Mouse (Mus musculus): ENCODE measurements around the gene Efcab14. TPM values are rescaled to one million over a fixed set of nuclear protein-coding genes. Genes with fewer than 3 reads are reported as not detected.

The Efcab14 gene
- polyA plus RNA-seq, 1 experiment from 2014 or later: 25.5 TPM

- Histone ChIP-seq H3K27ac (no peak overlapping the region), H3K4me3 (replicated peaks; ENCODE audit: low read length) (no peak overlapping the region), H3K4me1 (replicated peaks; ENCODE audit: control insufficient read depth, insufficient read depth, low read length) (peaks cover 15% of the 10 kb centered on the region), H3K27me3 (ENCODE audit: control insufficient read depth, insufficient read depth, low read length) (peaks cover 13% of the 10 kb centered on the region), H3K4me2 (replicated peaks) (no peak overlapping the region), H3K36me3 (replicated peaks; ENCODE audit: control insufficient read depth, insufficient read depth) (no peaks in the 10 kb centered on the region), H3K9me3 (ENCODE audit: control insufficient read depth, low read length) (0 out of 2 replicates have a peak, but pooled peaks cover 5% of the 10 kb centered on the region), H3K9ac (no peak overlapping the region)
- WGBS: 69% methylated on average over 4 of the region's 4 CpGs
- no peak for ATAC-seq (ENCODE audit: low FRiP score)
- no peak for DNase-seq (ENCODE audit: low spot score)
Measured at GRCm38 (mm10) chr4:115734867-115735266, 2.7 kb upstream of the Efcab14 start.

- H3K4me3 ChIP-seq (replicated peaks; ENCODE audit: low read length): peak overlapping the region; percentile 85
- H3K27ac ChIP-seq: no peak overlapping the region
- no peaks in the 10 kb centered on the region for H3K27me3 ChIP-seq (ENCODE audit: control insufficient read depth, insufficient read depth, low read length)
- peak overlapping the region; percentile 81 for H3K4me2 ChIP-seq (replicated peaks)
- 50% methylated on average over 13 of the region's 13 CpGs for WGBS
- H3K9ac ChIP-seq: peak overlapping the region; percentile 84
- no peak for DNase-seq (ENCODE audit: low spot score)
- H3K4me1 ChIP-seq (replicated peaks; ENCODE audit: control insufficient read depth, insufficient read depth, low read length): peaks cover 15% of the 10 kb centered on the region
- no peaks in the 10 kb centered on the region for H3K9me3 ChIP-seq (ENCODE audit: control insufficient read depth, low read length)
- H3K36me3 ChIP-seq (replicated peaks; ENCODE audit: control insufficient read depth, insufficient read depth): peaks cover 35% of the 10 kb centered on the region
- no peak for ATAC-seq (ENCODE audit: low FRiP score)
Measured at GRCm38 (mm10) chr4:115738481-115738985, 989 bp downstream of the Efcab14 start.

- Histone ChIP-seq H3K9ac (no peak overlapping the region), H3K4me1 (replicated peaks; ENCODE audit: control insufficient read depth, insufficient read depth, low read length) (peaks cover 15% of the 10 kb centered on the region), H3K4me2 (replicated peaks) (no peak overlapping the region), H3K27ac (no peak overlapping the region), H3K36me3 (replicated peaks; ENCODE audit: control insufficient read depth, insufficient read depth) (peaks cover 70% of the 10 kb centered on the region), H3K4me3 (replicated peaks; ENCODE audit: low read length) (no peak overlapping the region), H3K27me3 (ENCODE audit: control insufficient read depth, insufficient read depth, low read length) (no peaks in the 10 kb centered on the region), H3K9me3 (ENCODE audit: control insufficient read depth, low read length) (no peaks in the 10 kb centered on the region)
- DNase-seq (ENCODE audit: low spot score) (no peak), ATAC-seq (ENCODE audit: low FRiP score) (no peak)
Measured at GRCm38 (mm10) chr4:115742658-115743057, 5.1 kb downstream of the Efcab14 start.

GRCm38 (mm10) chr4:115743096-115743495 is 5.6 kb downstream of the Efcab14 start:
- peaks cover 14% of the 10 kb centered on the region for H3K4me1 ChIP-seq (replicated peaks; ENCODE audit: control insufficient read depth, insufficient read depth, low read length)
- 85% methylated on average over 4 of the region's 4 CpGs for WGBS
- no peak for DNase-seq (ENCODE audit: low spot score)
- no peaks in the 10 kb centered on the region for H3K9me3 ChIP-seq (ENCODE audit: control insufficient read depth, low read length)
- H3K9ac ChIP-seq: no peak overlapping the region
- H3K4me2 ChIP-seq (replicated peaks): no peak overlapping the region
- H3K27ac ChIP-seq: no peak overlapping the region
- H3K4me3 ChIP-seq (replicated peaks; ENCODE audit: low read length): no peak overlapping the region
- peaks cover 74% of the 10 kb centered on the region for H3K36me3 ChIP-seq (replicated peaks; ENCODE audit: control insufficient read depth, insufficient read depth)
- no peaks in the 10 kb centered on the region for H3K27me3 ChIP-seq (ENCODE audit: control insufficient read depth, insufficient read depth, low read length)
- ATAC-seq (ENCODE audit: low FRiP score): no peak

- Histone ChIP-seq H3K27me3 (ENCODE audit: control insufficient read depth, insufficient read depth, low read length) (no peaks in the 10 kb centered on the region), H3K4me3 (replicated peaks; ENCODE audit: low read length) (no peak overlapping the region), H3K27ac (no peak overlapping the region), H3K9ac (no peak overlapping the region), H3K4me1 (replicated peaks; ENCODE audit: control insufficient read depth, insufficient read depth, low read length) (no peaks in the 10 kb centered on the region), H3K4me2 (replicated peaks) (no peak overlapping the region), H3K36me3 (replicated peaks; ENCODE audit: control insufficient read depth, insufficient read depth) (peaks cover 82% of the 10 kb centered on the region), H3K9me3 (ENCODE audit: control insufficient read depth, low read length) (no peaks in the 10 kb centered on the region)
- WGBS: 65% methylated on average over 1 of the region's 1 CpGs
- no peak for DNase-seq (ENCODE audit: low spot score)
- no peak for ATAC-seq (ENCODE audit: low FRiP score)
Measured at GRCm38 (mm10) chr4:115748181-115748580, 10.6 kb downstream of the Efcab14 start.

- H3K27me3 ChIP-seq (ENCODE audit: control insufficient read depth, insufficient read depth, low read length): no peaks in the 10 kb centered on the region
- H3K4me1 ChIP-seq (replicated peaks; ENCODE audit: control insufficient read depth, insufficient read depth, low read length): no peaks in the 10 kb centered on the region
- no peaks in the 10 kb centered on the region for H3K9me3 ChIP-seq (ENCODE audit: control insufficient read depth, low read length)
- H3K4me2 ChIP-seq (replicated peaks): no peak overlapping the region
- no peak overlapping the region for H3K9ac ChIP-seq
- H3K36me3 ChIP-seq (replicated peaks; ENCODE audit: control insufficient read depth, insufficient read depth): peaks cover 82% of the 10 kb centered on the region
- no peak overlapping the region for H3K4me3 ChIP-seq (replicated peaks; ENCODE audit: low read length)
- DNase-seq (ENCODE audit: low spot score) (no peak), ATAC-seq (ENCODE audit: low FRiP score) (no peak)
- WGBS: 97% methylated on average over 1 of the region's 1 CpGs
- H3K27ac ChIP-seq: no peak overlapping the region
Measured at GRCm38 (mm10) chr4:115749336-115749735, 11.8 kb downstream of the Efcab14 start.

- Histone ChIP-seq H3K4me2 (replicated peaks) (no peak overlapping the region), H3K27ac (no peak overlapping the region), H3K4me3 (replicated peaks; ENCODE audit: low read length) (no peak overlapping the region), H3K4me1 (replicated peaks; ENCODE audit: control insufficient read depth, insufficient read depth, low read length) (no peaks in the 10 kb centered on the region), H3K9ac (no peak overlapping the region), H3K27me3 (ENCODE audit: control insufficient read depth, insufficient read depth, low read length) (no peaks in the 10 kb centered on the region), H3K36me3 (replicated peaks; ENCODE audit: control insufficient read depth, insufficient read depth) (peaks cover 68% of the 10 kb centered on the region), H3K9me3 (ENCODE audit: control insufficient read depth, low read length) (no peaks in the 10 kb centered on the region)
- no peak for DNase-seq (ENCODE audit: low spot score)
- 97% methylated on average over 3 of the region's 3 CpGs for WGBS
- no peak for ATAC-seq (ENCODE audit: low FRiP score)
Measured at GRCm38 (mm10) chr4:115754101-115754500, 16.6 kb downstream of the Efcab14 start.

GRCm38 (mm10) chr4:115754851-115755250 is 17.3 kb downstream of the Efcab14 start:
- DNase-seq (ENCODE audit: low spot score): no peak
- no peaks in the 10 kb centered on the region for H3K9me3 ChIP-seq (ENCODE audit: control insufficient read depth, low read length)
- H3K4me1 ChIP-seq (replicated peaks; ENCODE audit: control insufficient read depth, insufficient read depth, low read length): no peaks in the 10 kb centered on the region
- H3K36me3 ChIP-seq (replicated peaks; ENCODE audit: control insufficient read depth, insufficient read depth): peaks cover 68% of the 10 kb centered on the region
- H3K27ac ChIP-seq: no peak overlapping the region
- no peak overlapping the region for H3K4me2 ChIP-seq (replicated peaks)
- H3K9ac ChIP-seq: no peak overlapping the region
- 95% methylated on average over 1 of the region's 1 CpGs for WGBS
- no peak overlapping the region for H3K4me3 ChIP-seq (replicated peaks; ENCODE audit: low read length)
- H3K27me3 ChIP-seq (ENCODE audit: control insufficient read depth, insufficient read depth, low read length): no peaks in the 10 kb centered on the region
- no peak for ATAC-seq (ENCODE audit: low FRiP score)

GRCm38 (mm10) chr4:115761206-115761605 is 23.7 kb downstream of the Efcab14 start:
- Histone ChIP-seq H3K4me3 (replicated peaks; ENCODE audit: low read length) (no peak overlapping the region), H3K36me3 (replicated peaks; ENCODE audit: control insufficient read depth, insufficient read depth) (peaks cover 75% of the 10 kb centered on the region), H3K4me2 (replicated peaks) (no peak overlapping the region), H3K9ac (no peak overlapping the region), H3K27me3 (ENCODE audit: control insufficient read depth, insufficient read depth, low read length) (no peaks in the 10 kb centered on the region), H3K27ac (no peak overlapping the region), H3K4me1 (replicated peaks; ENCODE audit: control insufficient read depth, insufficient read depth, low read length) (no peaks in the 10 kb centered on the region), H3K9me3 (ENCODE audit: control insufficient read depth, low read length) (no peaks in the 10 kb centered on the region)
- DNase-seq (ENCODE audit: low spot score): peak; percentile 40
- WGBS: 73% methylated on average over 3 of the region's 3 CpGs
- ATAC-seq (ENCODE audit: low FRiP score): no peak

- WGBS: 88% methylated on average over 11 of the region's 11 CpGs
Measured at GRCm38 (mm10) chr4:115764581-115764980, 27.0 kb downstream of the Efcab14 start.

More at GRCm38 (mm10) chr4:115764581-115764980, 27.0 kb downstream of the Efcab14 start:
- no peak overlapping the region for H3K27ac ChIP-seq
- no peaks in the 10 kb centered on the region for H3K27me3 ChIP-seq (ENCODE audit: control insufficient read depth, insufficient read depth, low read length)
- DNase-seq (ENCODE audit: low spot score) (no peak), ATAC-seq (ENCODE audit: low FRiP score) (peak; percentile 68)
- H3K4me2 ChIP-seq (replicated peaks): no peak overlapping the region
- no peak overlapping the region for H3K4me3 ChIP-seq (replicated peaks; ENCODE audit: low read length)
- no peaks in the 10 kb centered on the region for H3K4me1 ChIP-seq (replicated peaks; ENCODE audit: control insufficient read depth, insufficient read depth, low read length)
- no peak overlapping the region for H3K9ac ChIP-seq
- no peaks in the 10 kb centered on the region for H3K9me3 ChIP-seq (ENCODE audit: control insufficient read depth, low read length)
- H3K36me3 ChIP-seq (replicated peaks; ENCODE audit: control insufficient read depth, insufficient read depth): peaks cover 69% of the 10 kb centered on the region
